ENCODE assay signal across 9 mouse cellular contexts in the genomic region with DNA sequence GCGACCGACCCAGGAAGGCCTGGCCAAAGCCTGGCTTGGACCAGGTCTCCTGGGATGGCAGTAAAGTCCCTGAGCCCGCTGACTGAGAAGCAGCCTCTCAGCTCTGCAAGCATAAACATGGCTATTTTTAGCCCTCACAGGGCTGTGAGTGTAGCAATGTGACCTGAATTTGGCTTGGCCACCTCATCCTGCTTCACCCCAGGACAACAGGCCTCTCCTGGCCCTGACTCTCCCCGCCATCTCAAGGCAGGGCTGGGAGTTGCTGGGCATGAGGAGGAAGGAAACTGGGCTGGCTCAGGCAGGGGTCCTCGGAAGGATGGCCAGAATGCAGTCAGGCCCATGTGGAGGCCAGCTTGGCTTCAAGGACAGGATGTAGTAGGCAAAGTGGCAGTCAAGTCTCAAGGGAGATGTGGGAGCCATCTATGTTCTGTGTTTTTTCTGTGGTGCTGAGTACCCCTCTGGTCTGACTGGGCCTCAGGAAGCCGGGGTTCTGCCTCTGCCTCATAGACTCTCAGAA. TPM values are rescaled to one million over a fixed set of nuclear protein-coding genes. Genes with fewer than 3 reads are reported as not detected.
DNase-seq lines count a peak whose midpoint lies in the region; ATAC-seq and TF ChIP-seq lines count a peak whose summit lies in the region.
"Had no signal": no experiment of that assay in that cellular context is flagged by ENCODE, and none has a peak within 500 bp of the region (broad histone marks: within the 10 kb centered on the region; RNA-seq: fewer than 3 reads in every experiment).

No protein-coding gene starts in this region.

- ATAC-seq in Patski: peak; percentile 55
- ATAC-seq in forebrain, embryonic 15.5 days (replicated peaks): no peak
- no peak for ATAC-seq in intestine, postnatal 0 days

- H3K4me3 ChIP-seq in forebrain, embryonic 15.5 days: no peak overlapping the region
- H3K4me3 ChIP-seq in intestine, postnatal 0 days (ENCODE audit: low read depth, low read length): no peak overlapping the region
- H3K4me3 ChIP-seq: embryonic facial prominence, embryonic 13.5 days had no signal

- H3K27ac ChIP-seq in forebrain, embryonic 15.5 days (replicated peaks): 0 out of 2 replicates have a peak overlapping the region, but pooled peaks have one; percentile 2
- 0 out of 2 replicates have a peak overlapping the region, but pooled peaks have one; percentile 3 for H3K27ac ChIP-seq in intestine, postnatal 0 days (ENCODE audit: low read depth, low read length)
- H3K27ac ChIP-seq: embryonic facial prominence, embryonic 13.5 days had no signal

- no peaks in the 10 kb centered on the region for H3K27me3 ChIP-seq in Patski
- H3K27me3 ChIP-seq in forebrain, embryonic 15.5 days: no peaks in the 10 kb centered on the region
- H3K27me3 ChIP-seq in intestine, postnatal 0 days (replicated peaks; ENCODE audit: control insufficient read depth, insufficient read depth, low read length): no peaks in the 10 kb centered on the region
- H3K27me3 ChIP-seq: embryonic facial prominence, embryonic 13.5 days had no signal

- CTCF ChIA-PET in Patski (lab: Charles Lee): interaction anchor here (1.8 kb wide), 1 partner anchor 78 kb away, joined by 6 read pairs; no protein-coding TSS in a partner anchor

- no peaks in the 10 kb centered on the region for H3K36me3 ChIP-seq in forebrain, embryonic 15.5 days
- no peaks in the 10 kb centered on the region for H3K36me3 ChIP-seq in intestine, postnatal 0 days (ENCODE audit: control insufficient read depth, insufficient read depth)
- H3K36me3 ChIP-seq: embryonic facial prominence, embryonic 13.5 days had no signal

- H3K9ac ChIP-seq in forebrain, embryonic 15.5 days (replicated peaks): no peak overlapping the region
- H3K9ac ChIP-seq in intestine, postnatal 0 days (ENCODE audit: low read depth, low read length): no peak overlapping the region

- POLR2A ChIA-PET in Patski (lab: Charles Lee): interaction anchor here (1.4 kb wide), 1 partner anchor 71 kb away, joined by 3 read pairs; no protein-coding TSS in a partner anchor

- WGBS in forebrain, embryonic 15.5 days: 85% methylated on average over 6 of the region's 6 CpGs
- 51% methylated on average over 6 of the region's 6 CpGs for WGBS in intestine, postnatal 0 days

- H3K4me2 ChIP-seq in forebrain, embryonic 15.5 days (replicated peaks): no peak overlapping the region
- no peak overlapping the region for H3K4me2 ChIP-seq in intestine, postnatal 0 days (replicated peaks; ENCODE audit: low read depth)
- H3K4me2 ChIP-seq: embryonic facial prominence, embryonic 13.5 days had no signal

- H3K9me3 ChIP-seq in forebrain, embryonic 15.5 days: no peaks in the 10 kb centered on the region
- no peaks in the 10 kb centered on the region for H3K9me3 ChIP-seq in intestine, postnatal 0 days (ENCODE audit: control insufficient read depth)
- H3K9me3 ChIP-seq: embryonic facial prominence, embryonic 13.5 days had no signal

- peak; percentile 89 for DNase-seq in adrenal gland, adult 2 months
- DNase-seq in adrenal gland, adult 18-20 months (ENCODE audit: low spot score in 2 of 2): no peak
- DNase-seq in Patski (ENCODE audit: low read depth, low spot score): no peak
- peak; percentile 62 for DNase-seq in lung, postnatal 14 days
- peak; percentile 40 for DNase-seq in yolk sac, embryonic 10.5 days (ENCODE audit: low spot score)
- DNase-seq in right cerebral cortex, postnatal 14 days: no peak

- in situ Hi-C loops in Patski (cut with MboI; ENCODE audit: low pct_unique_long_range_greater_than_20kb): no loop called here

- TF ChIP-seq CTCF in Patski (IDR thresholded peaks at IDR 0.05): no peak
- no peak for TF ChIP-seq CTCF in intestine, postnatal 0 days (IDR thresholded peaks at IDR 0.05; ENCODE audit: low read depth)

- peaks cover 88% of the 10 kb centered on the region for H3K4me1 ChIP-seq in forebrain, embryonic 15.5 days
- H3K4me1 ChIP-seq in intestine, postnatal 0 days (replicated peaks; ENCODE audit: control insufficient read depth, insufficient read depth, low read length): peaks cover 26% of the 10 kb centered on the region

RNA-seq across cellular contexts. Expression of a gene that starts 29.2 kb away (rescaled TPM):
- 100 to 1,000 TPM in 1 of 2 experiments, 10 to 100 TPM in 1; 90.8 to 142 TPM for total RNA-seq in adrenal gland, adult 2 months (2021)
- polyA plus RNA-seq in adrenal gland, adult 2 months (2012; rRNA removed): 72.7 and 95.8 TPM in 2 replicates
- 100 to 1,000 TPM in 1 of 2 experiments, 10 to 100 TPM in 1; 89.1 to 116 TPM for total RNA-seq in adrenal gland, adult 18-20 months (2021)
- polyA plus RNA-seq in Patski (2021): 55.2 TPM
- polyA plus RNA-seq in forebrain, embryonic 15.5 days (2015; fragmentation: Nextera tagmentation; extraction: Ambion mirVana): 57.5 and 63.9 TPM in 2 replicates
- 12.4 and 13.5 TPM in 2 replicates for polyA plus RNA-seq in intestine, postnatal 0 days (2015; fragmentation: Nextera tagmentation; extraction: Ambion mirVana)

Comparison
In these comparisons a context has a peak if more than half of its experiments do, and no peak if none do; other contexts are left out.
1. DNase-seq: peak in adrenal gland, adult 2 months (single experiment), lung, postnatal 14 days (single experiment) and yolk sac, embryonic 10.5 days (single experiment); none in adrenal gland, adult 18-20 months (0 of 2), Patski (single experiment) and right cerebral cortex, postnatal 14 days (single experiment).